Mouse (Mus musculus) G1E-ER4 (cell line): Measurements from ENCODE around the gene Jam3. TPM values are rescaled to one million over a fixed set of nuclear protein-coding genes. Genes with fewer than 3 reads are reported as not detected.

Experiments used
- GATA1 ChIP-seq: IDR thresholded peaks from one replicate; pipeline ENCODE4 v1.8.0; 2012; ENCODE audit warnings: low read length, inconsistent platforms
- polyA plus RNA-seq: library from polyadenylated mRNA; stranded (reverse); fragments of >175 nt; gene quantifications from 2 replicates; pipeline ENCODE4 v1.2.3, GENCODE M21; 2012

Jam3 gene
- polyA plus RNA-seq, 1 experiment, result not detected

GRCm38 (mm10) chr9:27140432-27141065, 14.7 kb downstream of the Jam3 start:
- no peak for TF ChIP-seq GATA1

- TF ChIP-seq GATA1, result no peak
Measured at GRCm38 (mm10) chr9:27136651-27137050, 18.6 kb downstream of the Jam3 start.

- TF ChIP-seq GATA1, result no peak
Measured at GRCm38 (mm10) chr9:27135372-27135771, 19.8 kb downstream of the Jam3 start.

GRCm38 (mm10) chr9:27134410-27134809, 20.8 kb downstream of the Jam3 start:
- TF ChIP-seq GATA1, result no peak

- TF ChIP-seq GATA1, result no peak
Measured at GRCm38 (mm10) chr9:27128629-27129028, 26.6 kb downstream of the Jam3 start.

GRCm38 (mm10) chr9:27126543-27126942, 28.7 kb downstream of the Jam3 start:
- TF ChIP-seq GATA1, result no peak

GRCm38 (mm10) chr9:27125450-27125849, 29.8 kb downstream of the Jam3 start:
- no peak for TF ChIP-seq GATA1

GRCm38 (mm10) chr9:27123947-27124346, 31.3 kb downstream of the Jam3 start:
- no peak for TF ChIP-seq GATA1

GRCm38 (mm10) chr9:27122963-27123362, 32.3 kb downstream of the Jam3 start:
- TF ChIP-seq GATA1, result no peak

GRCm38 (mm10) chr9:27122076-27122475, 33.1 kb downstream of the Jam3 start:
- no peak for TF ChIP-seq GATA1

- TF ChIP-seq GATA1, result no peak
Measured at GRCm38 (mm10) chr9:27121254-27121653, 34.0 kb downstream of the Jam3 start.

GRCm38 (mm10) chr9:27111756-27112155, 43.5 kb downstream of the Jam3 start:
- TF ChIP-seq GATA1, result no peak

- no peak for TF ChIP-seq GATA1
Measured at GRCm38 (mm10) chr9:27110681-27111080, 44.5 kb downstream of the Jam3 start.

- no peak for TF ChIP-seq GATA1
Measured at GRCm38 (mm10) chr9:27109533-27110514, 45.4 kb downstream of the Jam3 start.

- TF ChIP-seq GATA1, result no peak
Measured at GRCm38 (mm10) chr9:27108451-27108850, 46.8 kb downstream of the Jam3 start.

GRCm38 (mm10) chr9:27106081-27106480, 49.1 kb downstream of the Jam3 start:
- TF ChIP-seq GATA1, result no peak

- TF ChIP-seq GATA1, result no peak
Measured at GRCm38 (mm10) chr9:27101466-27101865, 53.8 kb downstream of the Jam3 start.
